Mouse (Mus musculus): ENCODE results near the gene Paf1.

GRCm38 (mm10) chr7:28427738-28428137, 35.0 kb downstream of the Paf1 start:
- no peak for TF ChIP-seq POLR2A (IDR thresholded peaks at IDR 0.05; ENCODE audit: low read depth, low read length)
- no peak for TF ChIP-seq CTCF (IDR thresholded peaks at IDR 0.05; ENCODE audit: borderline replicate concordance, insufficient read depth, low read length)
